Mouse (Mus musculus): ENCODE results near the gene Gm49322. TPM values are rescaled to one million over a fixed set of nuclear protein-coding genes. Genes with fewer than 3 reads are reported as not detected.

Gm49322 gene
- total and polyA plus RNA-seq, 3 experiments = 0.28 to 1.8 (median 1.1) TPM

DNA sequence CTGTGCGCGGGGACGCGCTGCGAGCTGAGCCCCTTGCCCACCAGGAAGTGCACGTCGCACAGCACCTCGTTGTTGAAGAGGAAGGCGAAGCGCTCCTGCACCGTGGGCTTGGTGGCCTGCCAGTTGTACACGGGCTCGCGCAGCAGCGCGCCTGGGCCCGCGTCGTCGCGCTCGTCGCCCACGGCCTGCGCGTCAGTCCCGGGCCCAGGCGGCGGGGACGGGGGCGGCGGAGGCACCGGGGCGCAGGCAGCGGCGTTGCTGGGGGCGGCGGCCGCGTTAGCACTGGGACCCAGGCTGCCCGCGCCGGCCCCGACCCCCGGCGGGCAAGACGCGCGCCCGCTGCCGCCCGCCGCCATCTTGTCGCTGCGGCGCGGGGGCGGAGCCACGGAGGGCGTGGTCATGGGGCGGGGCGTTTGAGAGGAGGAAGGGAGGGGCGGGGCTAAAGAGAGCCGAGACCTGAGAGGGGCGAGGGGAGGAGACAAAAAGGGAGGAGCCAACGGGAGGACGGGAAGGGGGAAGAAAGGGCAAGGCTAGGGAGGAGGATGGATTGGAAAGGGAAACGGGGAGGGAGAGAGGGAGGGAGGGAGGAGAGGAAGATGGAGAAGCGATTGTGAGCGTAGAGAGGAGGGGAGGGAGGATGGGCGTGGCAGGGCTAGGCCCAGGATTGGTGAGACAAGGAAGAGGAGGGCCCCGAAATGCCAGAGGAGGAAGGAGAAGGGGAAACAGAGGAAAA is 50.5 kb downstream of the Gm49322 start:
- DNase-seq (ENCODE audit: extremely low read depth) = peak; percentile 94
- TF ChIP-seq CHD2 (IDR thresholded peaks at IDR 0.05; ENCODE audit: low read length) = peak; percentile 22; the same call in 1 of the 2 replicates
- TF ChIP-seq ZMIZ1 (IDR thresholded peaks at IDR 0.05; ENCODE audit: low read depth, low read length) = peak; percentile 43
- TF ChIP-seq RAD21 (IDR thresholded peaks at IDR 0.05; ENCODE audit: low read depth, low read length) = no peak
- TF ChIP-seq HCFC1 (IDR thresholded peaks at IDR 0.05; ENCODE audit: low read depth, low read length) = no peak
- no peak for TF ChIP-seq MXI1 (IDR thresholded peaks at IDR 0.05; ENCODE audit: low read depth, low read length)
- no peak for TF ChIP-seq POLR2AphosphoS2 (IDR thresholded peaks at IDR 0.05; ENCODE audit: low read depth, low read length)
- no peak for TF ChIP-seq MEF2A (IDR thresholded peaks at IDR 0.05; ENCODE audit: borderline replicate concordance, low read depth, low read length)
- peak; percentile 73 for TF ChIP-seq TCF12 (IDR thresholded peaks at IDR 0.05; ENCODE audit: low read depth, low read length)
- peak; percentile 42; the same call in 1 of the 2 replicates for TF ChIP-seq NELFE (IDR thresholded peaks at IDR 0.05; ENCODE audit: low read depth, low read length)
- TF ChIP-seq SMC3 (IDR thresholded peaks at IDR 0.05; ENCODE audit: low read depth, low read length) = no peak
- no peak for TF ChIP-seq CTCF (conservative IDR thresholded peaks at IDR 0.05 in 1 of 2, IDR thresholded peaks at IDR 0.05 in 1 of 2; ENCODE audit: low read depth in 2 of 2, low read length in 2 of 2)
- TF ChIP-seq CHD1 (IDR thresholded peaks at IDR 0.05; ENCODE audit: low read depth, low read length) = no peak
- 0 out of 2 replicates have a peak, but pooled peaks have one; percentile 32 for TF ChIP-seq SIN3A (IDR thresholded peaks at IDR 0.05; ENCODE audit: low read length)
- TF ChIP-seq ZNF384 (IDR thresholded peaks at IDR 0.05; ENCODE audit: low read depth, low read length) = no peak
- TF ChIP-seq MAZ (IDR thresholded peaks at IDR 0.05; ENCODE audit: low read depth, low read length) = 0 out of 2 replicates have a peak, but pooled peaks have one; percentile 20
- 0 out of 2 replicates have a peak, but pooled peaks have one; percentile 16 for TF ChIP-seq IRF4 (IDR thresholded peaks at IDR 0.05; ENCODE audit: low read depth, low read length)
- TF ChIP-seq POLR2A (IDR thresholded peaks at IDR 0.05; ENCODE audit: low read depth, low read length) = peak; percentile 71; the same call in 1 of the 2 replicates
- TF ChIP-seq ELF1 (IDR thresholded peaks at IDR 0.05; ENCODE audit: low read depth, low read length) = 0 out of 2 replicates have a peak, but pooled peaks have one; percentile 17
- Histone ChIP-seq H3K4me1 (ENCODE audit: control insufficient read depth in 1 of 2, insufficient read depth in 2 of 2) (peaks cover 17 to 47% of the 10 kb centered on the region in 2 experiments), H3K27me3 (replicated peaks) (no peaks in the 10 kb centered on the region), H3K4me2 (ENCODE audit: insufficient read depth, low read depth, poor library complexity, severe bottlenecking) (peak overlapping the region; percentile 82), H3K9me3 (replicated peaks; ENCODE audit: low read length) (no peaks in the 10 kb centered on the region), H3K79me2 (replicated peaks; ENCODE audit: control insufficient read depth, extremely low read depth, insufficient read depth, poor library complexity, severe bottlenecking) (no peaks in the 10 kb centered on the region), H3K27ac (ENCODE audit: insufficient read depth, low read depth) (peak overlapping the region; percentile 4; the same call in 1 of the 2 replicates), H3K4me3 (replicated peaks in 1 of 3; ENCODE audit: low read depth in 2 of 3, low read length in 2 of 3, poor library complexity in 1 of 3) (peak overlapping the region; percentile 77 to 86 (median 78)), H3K36me3 (replicated peaks in 1 of 2; ENCODE audit: control insufficient read depth in 1 of 2, insufficient read depth in 1 of 2, low read length in 1 of 2) (peaks cover 0 to 11% of the 10 kb centered on the region in 2 experiments), H3K9ac (ENCODE audit: insufficient read depth, low read depth) (peak overlapping the region; percentile 94)
- dilution Hi-C loops (cut with MboI; ENCODE audit: extremely low pct_ligation_motif_present, extremely low pct_unique_long_range_greater_than_20kb, low sequenced_read_pairs) = no loop called here
- in situ Hi-C loops (cut with MboI; ENCODE audit: low pct_ligation_motif_present, low pct_unique_long_range_greater_than_20kb, low sequenced_read_pairs) = no loop called here

DNA sequence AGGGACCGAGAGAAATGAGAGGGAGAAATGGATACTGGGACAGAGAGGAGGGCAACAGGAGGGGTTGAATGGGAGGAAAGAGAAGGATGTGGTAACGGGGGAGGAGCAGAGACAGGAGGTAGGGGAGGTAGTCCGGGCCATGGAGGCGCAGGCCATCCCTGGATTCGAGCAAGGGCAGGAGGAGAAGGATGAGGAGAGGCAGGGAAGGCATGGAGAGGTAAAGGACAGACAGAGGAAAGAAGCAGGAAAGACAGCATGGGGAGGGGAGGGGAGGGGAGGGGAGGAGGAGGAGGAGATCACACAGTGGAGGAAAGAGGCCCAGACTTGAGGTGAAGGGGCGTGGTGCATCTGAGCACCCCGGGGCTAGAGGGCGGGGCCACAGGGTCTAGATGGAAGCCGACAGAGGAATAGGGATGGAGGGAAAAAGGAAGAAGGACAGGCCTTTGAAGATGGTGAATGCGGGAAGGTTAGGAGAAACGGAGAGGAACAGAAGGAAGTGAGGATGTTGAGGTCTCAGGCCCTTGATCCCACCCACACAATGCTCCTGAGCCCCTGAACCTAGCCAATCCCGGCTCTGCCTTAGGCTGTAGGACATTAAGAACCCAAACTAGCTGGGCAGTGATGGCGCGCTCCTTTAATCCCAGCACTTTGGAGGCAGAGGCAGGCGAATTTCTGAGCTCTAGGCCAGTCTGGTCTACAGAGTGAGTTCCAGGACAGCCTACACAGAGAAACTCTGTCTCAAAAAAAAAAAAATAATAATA is 51.2 kb downstream of the Gm49322 start, which contains the start of gene Btbd2:
Gene Btbd2 (minus strand): TSS at position 209 of the 761 bp plus-strand sequence.
- H3K4me3 ChIP-seq (replicated peaks in 1 of 3; ENCODE audit: low read depth in 2 of 3, low read length in 2 of 3, poor library complexity in 1 of 3) = peak within 1 kb of the TSS; percentile 77 to 86 (median 78)
- dilution Hi-C loops (cut with MboI; ENCODE audit: extremely low pct_ligation_motif_present, extremely low pct_unique_long_range_greater_than_20kb, low sequenced_read_pairs) (no loop called here), in situ Hi-C loops (cut with MboI; ENCODE audit: low pct_ligation_motif_present, low pct_unique_long_range_greater_than_20kb, low sequenced_read_pairs) (no loop called here)
- TF ChIP-seq ELF1 (IDR thresholded peaks at IDR 0.05; ENCODE audit: low read depth, low read length) (0 out of 2 replicates have a peak, but pooled peaks have one; percentile 1), EP300 (IDR thresholded peaks at IDR 0.05; ENCODE audit: low read length) (no peak), TBP (conservative IDR thresholded peaks at IDR 0.05; ENCODE audit: low read depth, low read length) (no peak), MAX (IDR thresholded peaks at IDR 0.05; ENCODE audit: low read length) (no peak)
- no peaks in the 10 kb centered on the region for H3K27me3 ChIP-seq (replicated peaks)
- peaks cover 17 to 49% of the 10 kb centered on the region in 2 experiments for H3K4me1 ChIP-seq (ENCODE audit: control insufficient read depth in 1 of 2, insufficient read depth in 2 of 2)
- H3K4me2 ChIP-seq (ENCODE audit: insufficient read depth, low read depth, poor library complexity, severe bottlenecking) = peak within 1 kb of the TSS; percentile 82
- DNase-seq (ENCODE audit: extremely low read depth) = no peak
- peak within 1 kb of the TSS; percentile 40 for H3K27ac ChIP-seq (ENCODE audit: insufficient read depth, low read depth)
- peak within 1 kb of the TSS; percentile 94 for H3K9ac ChIP-seq (ENCODE audit: insufficient read depth, low read depth)
- peaks cover 0 to 10% of the 10 kb centered on the region in 2 experiments for H3K36me3 ChIP-seq (replicated peaks in 1 of 2; ENCODE audit: control insufficient read depth in 1 of 2, insufficient read depth in 1 of 2, low read length in 1 of 2)
- H3K79me2 ChIP-seq (replicated peaks; ENCODE audit: control insufficient read depth, extremely low read depth, insufficient read depth, poor library complexity, severe bottlenecking) = no peaks in the 10 kb centered on the region
- no peaks in the 10 kb centered on the region for H3K9me3 ChIP-seq (replicated peaks; ENCODE audit: low read length)

All from CH12.LX (cell line).